Mouse (Mus musculus): Measurements from ENCODE around the gene Cln5.

The Cln5 gene

DNA sequence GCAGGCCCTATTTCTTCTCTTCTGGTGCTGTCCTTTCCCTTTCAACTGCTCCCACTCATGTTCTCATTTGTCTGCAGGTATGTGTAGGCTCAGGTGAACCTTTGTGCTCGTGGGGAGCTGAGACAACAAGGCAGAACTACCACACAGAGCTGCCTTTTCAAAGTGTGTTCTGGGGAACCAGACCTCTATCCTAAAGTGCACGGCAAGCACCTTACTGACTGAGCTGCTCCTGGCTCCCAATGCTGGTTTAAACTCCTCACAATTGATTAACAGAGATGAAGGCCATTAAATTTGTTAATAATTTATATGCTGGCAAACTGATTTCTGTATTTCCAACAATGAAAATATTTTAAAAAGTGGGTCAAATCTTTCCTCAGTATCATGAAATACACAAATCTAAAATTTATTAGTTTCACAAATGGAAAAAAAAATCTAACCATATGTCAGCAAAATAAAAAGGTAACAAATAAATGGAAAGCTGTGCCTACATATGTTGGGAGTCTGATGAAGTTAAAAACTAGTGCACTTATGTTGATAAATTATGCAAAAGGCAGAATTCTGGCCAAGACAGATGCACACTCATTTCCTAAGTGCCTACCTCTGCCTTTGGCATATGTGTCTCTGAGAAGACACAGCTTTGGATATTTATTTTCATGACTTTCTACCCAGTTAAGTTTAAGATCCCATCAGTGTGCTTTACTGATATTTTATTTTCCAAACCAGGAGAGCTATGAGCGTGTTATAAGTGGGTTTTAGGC is 42.8 kb downstream of the Cln5 start:
- no peak for DNase-seq (ENCODE audit: low spot score in 2 of 2)

DNA sequence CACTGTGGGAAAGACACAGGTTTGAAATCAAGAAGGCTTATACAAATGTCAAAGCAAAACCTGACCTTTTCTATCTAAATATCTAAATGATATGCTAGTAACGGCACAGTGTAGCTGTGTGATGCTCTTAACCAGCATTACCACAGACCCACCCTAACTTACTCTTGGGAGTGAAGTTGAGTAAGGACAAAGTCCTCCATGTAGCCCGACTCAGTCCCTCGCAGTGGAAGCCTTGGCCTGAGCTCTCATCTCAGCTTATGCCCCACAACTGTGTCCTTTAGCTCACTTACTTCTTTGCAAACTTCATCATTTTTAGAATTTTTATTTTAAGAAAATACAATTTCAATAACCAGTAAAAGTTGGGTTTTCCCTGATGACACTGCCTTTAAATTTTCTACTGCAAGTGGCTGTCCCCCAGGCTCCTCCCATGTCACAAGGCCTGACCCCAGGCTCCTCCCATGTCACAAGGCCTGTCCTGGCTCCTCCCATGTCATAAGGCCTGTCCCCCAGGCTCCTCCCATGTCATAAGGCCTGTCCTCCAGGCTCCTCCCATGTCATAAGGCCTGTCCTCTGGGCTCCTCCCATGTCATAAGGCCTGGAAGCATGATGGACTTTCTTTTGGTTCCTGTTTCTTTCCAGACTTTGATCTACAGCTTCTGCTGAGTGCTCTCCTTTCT is 45.1 kb downstream of the Cln5 start:
- DNase-seq (ENCODE audit: low spot score in 2 of 2) = no peak

DNA sequence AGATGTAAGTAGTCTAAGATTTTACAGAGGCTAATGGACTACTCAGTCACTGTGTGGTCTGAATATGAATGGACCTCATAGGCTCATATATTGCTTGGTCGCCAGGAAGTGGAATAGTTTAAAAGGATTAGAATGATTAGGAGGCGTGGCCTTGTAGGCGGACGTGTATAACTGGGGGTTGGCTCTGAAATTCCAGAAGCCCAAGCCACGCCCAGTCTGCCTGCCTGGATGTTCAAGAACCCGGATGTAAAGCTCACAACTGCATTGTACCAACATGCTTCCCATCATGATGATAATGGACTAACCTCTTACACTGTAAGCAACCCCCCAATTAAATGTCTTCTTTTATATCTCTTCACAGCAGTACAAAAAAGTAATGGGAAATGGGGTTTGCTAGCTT is 55.7 kb downstream of the Cln5 start:
- no peak for DNase-seq (ENCODE audit: low spot score in 2 of 2)

Measured in urinary bladder, postnatal 4 days (tissue).